Mouse (Mus musculus): ENCODE measurements around the gene Bcl10. TPM values are rescaled to one million over a fixed set of nuclear protein-coding genes. Genes with fewer than 3 reads are reported as not detected.

The Bcl10 gene
- polyA plus RNA-seq, 1 experiment: 45.4 TPM

DNA sequence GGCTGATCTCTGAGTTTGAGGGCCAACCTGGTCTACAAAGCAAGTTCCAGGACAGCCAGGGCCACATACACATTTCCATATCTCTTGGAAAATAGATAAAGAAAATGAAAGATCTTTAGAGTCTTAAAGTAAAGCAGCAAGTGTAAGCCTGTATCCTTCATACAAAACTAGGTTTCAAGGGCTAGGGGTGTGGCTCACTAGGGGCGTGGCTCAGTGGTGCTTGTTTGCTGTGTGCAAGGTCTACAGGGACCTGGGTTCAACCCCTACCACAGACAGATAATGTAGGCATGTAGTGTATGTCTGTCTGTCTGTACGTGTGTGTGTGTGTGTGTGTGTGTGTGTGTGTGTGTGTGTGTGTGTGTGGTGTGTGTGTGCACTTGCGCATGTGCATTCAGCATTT, 23.3 kb downstream of the Bcl10 start:
- Histone ChIP-seq H3K4me1 (ENCODE audit: control insufficient read depth, insufficient read depth, low read length) (0 out of 2 replicates have a peak, but pooled peaks cover 6% of the 10 kb centered on the region), H3K4me3 (ENCODE audit: insufficient read depth, low read length) (no peak overlapping the region), H3K27ac (ENCODE audit: insufficient read depth, low read length) (no peak overlapping the region)
- TF ChIP-seq POLR2A (IDR thresholded peaks at IDR 0.05; ENCODE audit: low read depth, low read length): no peak
- no peak for TF ChIP-seq CTCF (IDR thresholded peaks at IDR 0.05; ENCODE audit: borderline replicate concordance, insufficient read depth, low read length)

DNA sequence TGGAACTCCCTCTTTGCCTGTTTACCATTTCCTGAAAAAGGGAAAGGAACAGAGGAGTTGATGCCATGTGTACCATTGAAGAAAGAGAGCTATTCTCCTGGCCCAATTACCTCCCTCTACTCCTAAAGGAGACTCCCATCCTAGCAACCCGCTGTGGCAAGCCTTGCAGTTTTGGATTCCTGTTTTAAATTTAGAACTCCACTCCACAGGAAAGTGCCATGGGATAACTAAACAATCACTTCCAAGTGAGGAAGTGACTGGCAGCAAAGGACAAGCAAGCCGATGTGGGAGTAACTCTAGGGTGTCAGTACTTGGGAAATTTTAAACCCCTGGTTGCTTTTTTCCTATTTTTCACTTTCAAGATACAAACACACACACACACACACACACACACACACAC, 24.1 kb downstream of the Bcl10 start:
- no peak overlapping the region for H3K4me3 ChIP-seq (ENCODE audit: insufficient read depth, low read length)
- H3K4me1 ChIP-seq (ENCODE audit: control insufficient read depth, insufficient read depth, low read length): 0 out of 2 replicates have a peak, but pooled peaks cover 4% of the 10 kb centered on the region
- no peak for TF ChIP-seq CTCF (IDR thresholded peaks at IDR 0.05; ENCODE audit: borderline replicate concordance, insufficient read depth, low read length)
- TF ChIP-seq POLR2A (IDR thresholded peaks at IDR 0.05; ENCODE audit: low read depth, low read length): no peak
- no peak overlapping the region for H3K27ac ChIP-seq (ENCODE audit: insufficient read depth, low read length)

GRCm38 (mm10) chr3:145947539-145948204, 25.1 kb downstream of the Bcl10 start:
- no peak for TF ChIP-seq CTCF (IDR thresholded peaks at IDR 0.05; ENCODE audit: borderline replicate concordance, insufficient read depth, low read length)
- TF ChIP-seq POLR2A (IDR thresholded peaks at IDR 0.05; ENCODE audit: low read depth, low read length): no peak
- 0 out of 2 replicates have a peak, but pooled peaks cover 4% of the 10 kb centered on the region for H3K4me1 ChIP-seq (ENCODE audit: control insufficient read depth, insufficient read depth, low read length)
- no peak overlapping the region for H3K4me3 ChIP-seq (ENCODE audit: insufficient read depth, low read length)
- no peak overlapping the region for H3K27ac ChIP-seq (ENCODE audit: insufficient read depth, low read length)

DNA sequence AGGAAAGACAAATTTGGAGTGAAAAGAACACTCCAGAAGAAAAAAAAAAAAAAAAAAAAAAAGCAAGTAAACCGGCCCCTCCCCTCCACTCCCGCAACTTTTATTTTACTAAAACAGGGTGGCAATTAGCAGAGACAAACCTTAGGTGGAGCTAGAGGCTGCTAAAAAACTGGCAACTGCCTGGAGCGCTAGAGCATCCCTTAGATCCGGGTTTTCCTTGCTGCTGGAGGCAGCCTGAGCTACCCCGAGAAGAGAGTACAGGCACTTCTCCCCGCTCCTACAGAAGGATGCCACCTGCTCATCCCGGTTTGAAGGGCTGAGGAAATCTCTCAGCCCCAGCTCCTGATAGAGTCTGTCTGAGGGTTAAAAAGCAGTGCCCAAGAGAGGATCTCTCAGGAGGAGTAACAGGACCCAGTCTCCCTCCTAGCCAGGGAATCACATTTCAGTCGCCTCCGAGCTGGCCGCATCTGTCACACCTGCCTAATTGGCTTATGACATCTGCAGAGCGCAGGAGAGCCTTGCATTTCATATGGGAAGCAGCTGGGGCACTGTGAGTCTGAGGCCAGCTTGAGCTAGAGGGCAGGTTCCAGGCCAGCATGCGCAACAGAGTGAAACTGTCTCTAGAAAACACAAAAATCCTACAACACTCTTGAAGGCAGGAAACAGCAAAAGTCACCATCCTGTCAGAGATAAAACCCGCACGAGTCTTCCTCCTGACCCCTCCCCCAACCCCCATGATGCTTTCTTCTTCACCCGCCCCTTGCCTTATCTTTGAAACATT, 27.6 kb downstream of the Bcl10 start:
- TF ChIP-seq CTCF (IDR thresholded peaks at IDR 0.05; ENCODE audit: borderline replicate concordance, insufficient read depth, low read length) (no peak), POLR2A (IDR thresholded peaks at IDR 0.05; ENCODE audit: low read depth, low read length) (no peak)
- Histone ChIP-seq H3K4me3 (ENCODE audit: insufficient read depth, low read length) (no peak overlapping the region), H3K27ac (ENCODE audit: insufficient read depth, low read length) (no peak overlapping the region)

DNA sequence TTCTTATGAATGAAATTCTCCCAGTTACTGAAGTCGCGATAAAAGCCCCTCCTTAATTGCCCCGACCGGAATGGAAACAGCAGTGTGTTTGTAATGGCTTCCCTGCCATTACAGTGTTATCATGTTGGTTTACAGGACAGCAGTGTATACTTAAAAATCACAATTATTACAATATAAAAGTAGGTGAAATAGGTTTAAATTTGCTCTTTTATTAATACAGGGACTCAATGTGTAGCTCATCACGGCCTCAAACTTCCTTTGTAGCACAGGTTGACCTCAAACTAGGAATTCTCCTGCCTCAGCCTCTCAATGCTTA, 28.2 kb downstream of the Bcl10 start:
- H3K4me3 ChIP-seq (ENCODE audit: insufficient read depth, low read length): no peak overlapping the region
- H3K27ac ChIP-seq (ENCODE audit: insufficient read depth, low read length): no peak overlapping the region
- 0 out of 2 replicates have a peak, but pooled peaks cover 4% of the 10 kb centered on the region for H3K4me1 ChIP-seq (ENCODE audit: control insufficient read depth, insufficient read depth, low read length)
- TF ChIP-seq CTCF (IDR thresholded peaks at IDR 0.05; ENCODE audit: borderline replicate concordance, insufficient read depth, low read length): no peak
- TF ChIP-seq POLR2A (IDR thresholded peaks at IDR 0.05; ENCODE audit: low read depth, low read length): no peak

More for the DNA sequence above, 27.6 kb downstream of the Bcl10 start:
- 0 out of 2 replicates have a peak, but pooled peaks cover 4% of the 10 kb centered on the region for H3K4me1 ChIP-seq (ENCODE audit: control insufficient read depth, insufficient read depth, low read length)

DNA sequence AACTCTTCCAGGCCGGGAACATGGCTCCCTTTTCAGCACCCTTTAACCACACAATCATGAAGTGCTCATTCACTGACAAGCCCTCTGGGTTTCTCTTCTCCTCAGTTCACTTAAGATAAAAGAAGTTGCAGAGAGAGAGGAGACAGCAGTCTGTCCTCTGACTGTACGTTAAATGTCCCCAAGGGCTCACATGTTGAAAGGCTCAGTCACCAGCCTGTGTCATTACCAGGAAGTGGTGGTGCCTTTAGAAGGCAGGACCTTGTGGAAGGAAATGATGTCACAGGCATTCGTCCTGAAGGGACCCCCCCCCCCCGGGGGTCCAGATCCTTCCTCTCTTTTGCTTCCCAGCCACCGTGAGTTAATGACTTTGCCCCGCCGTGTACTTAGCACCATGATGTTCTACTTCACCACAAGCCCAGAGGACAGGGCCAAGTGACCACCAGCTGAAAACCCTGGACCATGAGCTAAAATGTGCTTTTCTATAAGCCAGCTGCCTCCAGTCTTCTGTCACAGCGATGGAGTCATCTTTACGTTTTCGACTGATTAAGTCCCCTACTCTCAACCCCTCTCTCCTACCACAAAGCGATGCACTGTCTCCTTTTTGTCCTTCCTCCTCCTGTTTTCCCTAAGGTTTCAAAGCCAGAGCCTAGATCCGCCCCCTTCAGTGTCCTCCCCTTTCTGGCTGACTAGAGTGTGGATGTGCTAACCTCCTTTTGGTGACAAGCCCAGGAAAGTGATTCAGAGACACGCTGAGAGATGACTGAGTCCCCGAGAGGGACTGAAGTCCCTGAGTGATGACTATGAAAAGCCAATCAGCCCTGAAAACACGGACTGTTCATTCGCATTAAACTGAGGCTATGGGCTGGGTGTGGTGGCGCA, 28.9 kb downstream of the Bcl10 start:
- no peak for TF ChIP-seq POLR2A (IDR thresholded peaks at IDR 0.05; ENCODE audit: low read depth, low read length)
- TF ChIP-seq CTCF (IDR thresholded peaks at IDR 0.05; ENCODE audit: borderline replicate concordance, insufficient read depth, low read length): no peak
- Histone ChIP-seq H3K4me1 (ENCODE audit: control insufficient read depth, insufficient read depth, low read length) (0 out of 2 replicates have a peak, but pooled peaks cover 2% of the 10 kb centered on the region), H3K27ac (ENCODE audit: insufficient read depth, low read length) (no peak overlapping the region), H3K4me3 (ENCODE audit: insufficient read depth, low read length) (no peak overlapping the region)

- TF ChIP-seq POLR2A (IDR thresholded peaks at IDR 0.05; ENCODE audit: low read depth, low read length): no peak
- no peak for TF ChIP-seq CTCF (IDR thresholded peaks at IDR 0.05; ENCODE audit: borderline replicate concordance, insufficient read depth, low read length)
- H3K4me1 ChIP-seq (ENCODE audit: control insufficient read depth, insufficient read depth, low read length): no peaks in the 10 kb centered on the region
- H3K27ac ChIP-seq (ENCODE audit: insufficient read depth, low read length): no peak overlapping the region
- no peak overlapping the region for H3K4me3 ChIP-seq (ENCODE audit: insufficient read depth, low read length)
Observed at GRCm38 (mm10) chr3:145952945-145953344, 30.3 kb downstream of the Bcl10 start.

- H3K4me1 ChIP-seq (ENCODE audit: control insufficient read depth, insufficient read depth, low read length): no peaks in the 10 kb centered on the region
- TF ChIP-seq CTCF (IDR thresholded peaks at IDR 0.05; ENCODE audit: borderline replicate concordance, insufficient read depth, low read length) (no peak), POLR2A (IDR thresholded peaks at IDR 0.05; ENCODE audit: low read depth, low read length) (no peak)
- no peak overlapping the region for H3K4me3 ChIP-seq (ENCODE audit: insufficient read depth, low read length)
- H3K27ac ChIP-seq (ENCODE audit: insufficient read depth, low read length): no peak overlapping the region
Observed at GRCm38 (mm10) chr3:145953411-145953810, 30.8 kb downstream of the Bcl10 start.

DNA sequence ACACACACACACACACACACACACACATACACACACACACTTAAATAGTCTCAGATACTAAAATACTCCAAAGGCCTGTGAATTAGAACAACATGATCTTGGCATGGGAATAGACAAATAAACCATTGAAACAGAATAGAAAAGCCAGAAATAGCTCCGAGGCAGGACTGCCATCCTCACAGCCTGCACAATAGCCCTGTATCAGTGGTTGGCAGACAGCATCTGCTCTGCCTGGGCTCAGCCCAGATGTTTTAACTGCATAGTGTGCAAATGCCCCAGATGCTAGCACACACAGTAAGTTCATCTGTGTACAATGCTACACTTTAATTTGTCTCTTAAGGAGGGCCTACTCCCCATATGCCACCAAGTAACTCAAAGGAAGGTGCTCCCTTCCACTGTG, 37.2 kb downstream of the Bcl10 start:
- TF ChIP-seq POLR2A (IDR thresholded peaks at IDR 0.05; ENCODE audit: low read depth, low read length): no peak
- no peak for TF ChIP-seq CTCF (IDR thresholded peaks at IDR 0.05; ENCODE audit: borderline replicate concordance, insufficient read depth, low read length)
- H3K27ac ChIP-seq (ENCODE audit: insufficient read depth, low read length): no peak overlapping the region
- peaks cover 3% of the 10 kb centered on the region; the same call in 1 of the 2 replicates for H3K4me1 ChIP-seq (ENCODE audit: control insufficient read depth, insufficient read depth, low read length)
- no peak overlapping the region for H3K4me3 ChIP-seq (ENCODE audit: insufficient read depth, low read length)
